Mouse (Mus musculus): ENCODE data around the gene Nat9. TPM values are rescaled to one million over a fixed set of nuclear protein-coding genes. Genes with fewer than 3 reads are reported as not detected.

Nat9 gene
- polyA plus RNA-seq, 1 experiment from 2014 or later: 20.0 TPM

DNA sequence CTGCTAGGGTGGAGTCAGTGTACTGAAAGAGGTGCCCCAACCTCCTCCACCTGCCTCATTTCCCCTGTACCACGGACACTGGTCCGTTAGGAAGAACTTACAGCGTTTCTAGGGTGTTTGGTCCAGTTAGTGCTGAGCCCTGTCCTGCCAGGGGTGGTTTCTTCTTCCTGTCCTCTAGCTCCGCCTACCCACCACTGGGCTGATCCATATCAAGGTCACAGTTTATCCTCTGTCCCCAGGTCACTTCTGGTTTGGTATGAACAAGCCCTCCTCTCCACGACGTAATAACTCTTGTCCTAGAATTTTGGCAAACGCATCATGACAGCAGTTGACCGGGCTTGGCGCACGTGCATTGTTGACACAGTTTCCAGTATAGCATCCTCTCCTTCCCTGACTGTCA lies 32.0 kb upstream of the Nat9 start:
- no peak for DNase-seq (ENCODE audit: low spot score)
- Histone ChIP-seq H3K36me3 (replicated peaks; ENCODE audit: control insufficient read depth, insufficient read depth) (no peaks in the 10 kb centered on the region), H3K9me3 (ENCODE audit: control insufficient read depth, low read length) (no peaks in the 10 kb centered on the region), H3K27me3 (ENCODE audit: control insufficient read depth, insufficient read depth, low read length) (no peaks in the 10 kb centered on the region), H3K27ac (no peak overlapping the region), H3K9ac (no peak overlapping the region), H3K4me3 (replicated peaks; ENCODE audit: low read length) (no peak overlapping the region), H3K4me1 (replicated peaks; ENCODE audit: control insufficient read depth, insufficient read depth, low read length) (peaks cover 27% of the 10 kb centered on the region), H3K4me2 (replicated peaks) (no peak overlapping the region)
- no peak for ATAC-seq (ENCODE audit: low FRiP score)
- 93% methylated on average over 10 of the region's 10 CpGs for WGBS

DNA sequence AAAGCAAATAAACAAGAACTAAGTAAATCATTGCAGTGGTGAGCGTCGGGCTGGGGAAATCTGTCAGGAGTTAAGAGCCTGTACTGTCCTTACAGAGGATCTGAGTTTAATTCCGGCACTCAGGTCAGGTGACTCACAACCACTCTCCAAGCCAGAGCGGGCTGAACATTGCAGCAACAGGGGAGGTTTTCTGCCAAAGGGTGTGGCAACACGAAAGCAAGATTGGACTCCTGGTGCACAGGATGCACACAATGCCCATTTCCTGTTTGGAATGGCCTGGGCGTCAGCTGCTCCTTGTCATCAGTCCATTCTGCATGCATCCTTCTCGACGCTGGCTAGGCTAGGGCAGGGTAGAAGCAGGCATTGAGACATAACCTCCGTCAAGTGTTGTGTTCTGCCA lies 31.6 kb upstream of the Nat9 start:
- H3K27ac ChIP-seq: no peak overlapping the region
- no peak overlapping the region for H3K4me3 ChIP-seq (replicated peaks; ENCODE audit: low read length)
- H3K27me3 ChIP-seq (ENCODE audit: control insufficient read depth, insufficient read depth, low read length): no peaks in the 10 kb centered on the region
- ATAC-seq (ENCODE audit: low FRiP score): no peak
- no peaks in the 10 kb centered on the region for H3K36me3 ChIP-seq (replicated peaks; ENCODE audit: control insufficient read depth, insufficient read depth)
- no peak overlapping the region for H3K4me2 ChIP-seq (replicated peaks)
- 83% methylated on average over 9 of the region's 9 CpGs for WGBS
- H3K9ac ChIP-seq: no peak overlapping the region
- H3K9me3 ChIP-seq (ENCODE audit: control insufficient read depth, low read length): no peaks in the 10 kb centered on the region
- H3K4me1 ChIP-seq (replicated peaks; ENCODE audit: control insufficient read depth, insufficient read depth, low read length): peaks cover 26% of the 10 kb centered on the region
- DNase-seq (ENCODE audit: low spot score): no peak

DNA sequence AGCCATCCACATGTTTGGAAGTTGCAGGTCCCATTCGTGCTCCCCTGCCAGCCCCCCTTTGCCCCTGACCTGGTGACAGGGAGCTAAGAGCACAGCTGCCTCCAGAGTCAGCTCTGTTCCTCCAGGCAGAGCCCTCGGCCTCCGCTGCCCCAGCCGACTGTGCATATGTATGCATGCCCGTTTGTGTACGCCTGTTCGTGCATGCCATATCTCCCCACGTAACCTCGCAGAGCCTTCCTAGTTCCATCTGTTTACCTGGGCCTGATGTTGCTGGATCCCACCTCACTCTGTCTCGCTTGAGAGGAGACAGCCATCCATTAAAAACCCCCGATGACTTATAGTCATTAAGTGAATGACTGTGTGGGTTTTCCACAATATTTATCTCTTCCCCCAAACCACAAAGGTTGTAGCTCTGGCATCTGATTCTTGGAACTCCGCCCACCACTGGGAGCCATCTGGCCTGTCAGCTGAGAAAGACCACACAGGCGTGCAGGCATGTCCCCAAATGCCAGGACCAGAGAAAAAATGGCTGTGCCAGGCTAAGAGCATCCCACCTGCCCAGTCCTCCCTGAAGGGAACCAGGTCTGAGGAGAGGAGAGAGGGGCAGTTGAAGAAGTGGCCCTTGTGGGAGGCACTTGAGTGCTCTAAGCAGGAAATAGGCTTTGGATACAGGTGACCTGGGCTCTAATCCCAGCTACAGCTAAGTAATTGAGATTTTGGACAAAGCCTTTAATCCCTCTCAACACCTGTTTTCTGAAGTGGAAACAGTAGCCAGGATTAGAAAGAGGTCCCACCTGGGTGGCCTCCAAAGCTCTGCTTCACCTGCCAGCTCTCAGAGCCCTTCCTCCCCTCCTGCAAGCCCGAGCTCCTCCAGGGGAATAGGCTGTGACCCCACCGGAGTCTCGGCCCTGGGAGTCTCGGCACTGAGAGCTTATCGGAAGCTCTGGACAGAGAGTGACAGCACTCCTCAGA lies 30.1 kb upstream of the Nat9 start:
- H3K36me3 ChIP-seq (replicated peaks; ENCODE audit: control insufficient read depth, insufficient read depth): no peaks in the 10 kb centered on the region
- H3K27me3 ChIP-seq (ENCODE audit: control insufficient read depth, insufficient read depth, low read length): no peaks in the 10 kb centered on the region
- no peak overlapping the region for H3K4me2 ChIP-seq (replicated peaks)
- peak overlapping the region; percentile 20; the same call in 1 of the 2 replicates for H3K27ac ChIP-seq
- H3K4me1 ChIP-seq (replicated peaks; ENCODE audit: control insufficient read depth, insufficient read depth, low read length): peaks cover 14% of the 10 kb centered on the region
- no peak overlapping the region for H3K4me3 ChIP-seq (replicated peaks; ENCODE audit: low read length)
- no peak overlapping the region for H3K9ac ChIP-seq
- WGBS: 54% methylated on average over 18 of the region's 18 CpGs
- DNase-seq (ENCODE audit: low spot score): peak; percentile 53
- no peaks in the 10 kb centered on the region for H3K9me3 ChIP-seq (ENCODE audit: control insufficient read depth, low read length)
- ATAC-seq (ENCODE audit: low FRiP score): 0 out of 2 replicates have a peak, but pooled peaks have one; percentile 38

DNA sequence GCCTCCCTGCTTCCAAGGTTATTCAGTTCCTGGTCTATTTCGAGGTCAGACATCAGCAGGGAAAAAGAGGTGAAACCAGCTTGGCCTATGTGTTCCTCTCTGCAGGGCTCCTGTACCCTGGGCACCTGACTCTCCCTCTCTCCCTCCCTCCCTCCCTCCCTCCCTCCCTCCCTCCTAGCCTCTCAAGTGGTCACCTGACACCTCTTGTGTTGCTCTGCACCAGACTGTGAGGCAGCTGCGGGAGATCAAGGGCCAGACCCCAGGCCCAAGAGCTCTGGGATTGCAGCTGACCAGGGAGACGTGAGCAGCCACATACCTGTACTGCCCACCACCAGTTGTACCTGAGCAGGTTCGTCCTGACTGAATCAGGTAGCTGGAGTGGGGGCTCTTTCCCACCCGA lies 27.5 kb upstream of the Nat9 start:
- Histone ChIP-seq H3K4me2 (replicated peaks) (no peak overlapping the region), H3K36me3 (replicated peaks; ENCODE audit: control insufficient read depth, insufficient read depth) (no peaks in the 10 kb centered on the region), H3K4me1 (replicated peaks; ENCODE audit: control insufficient read depth, insufficient read depth, low read length) (peaks cover 5% of the 10 kb centered on the region), H3K27ac (no peak overlapping the region), H3K9me3 (ENCODE audit: control insufficient read depth, low read length) (no peaks in the 10 kb centered on the region), H3K27me3 (ENCODE audit: control insufficient read depth, insufficient read depth, low read length) (no peaks in the 10 kb centered on the region), H3K9ac (no peak overlapping the region), H3K4me3 (replicated peaks; ENCODE audit: low read length) (no peak overlapping the region)
- no peak for DNase-seq (ENCODE audit: low spot score)
- ATAC-seq (ENCODE audit: low FRiP score): no peak
- 53% methylated on average over 5 of the region's 5 CpGs for WGBS

DNA sequence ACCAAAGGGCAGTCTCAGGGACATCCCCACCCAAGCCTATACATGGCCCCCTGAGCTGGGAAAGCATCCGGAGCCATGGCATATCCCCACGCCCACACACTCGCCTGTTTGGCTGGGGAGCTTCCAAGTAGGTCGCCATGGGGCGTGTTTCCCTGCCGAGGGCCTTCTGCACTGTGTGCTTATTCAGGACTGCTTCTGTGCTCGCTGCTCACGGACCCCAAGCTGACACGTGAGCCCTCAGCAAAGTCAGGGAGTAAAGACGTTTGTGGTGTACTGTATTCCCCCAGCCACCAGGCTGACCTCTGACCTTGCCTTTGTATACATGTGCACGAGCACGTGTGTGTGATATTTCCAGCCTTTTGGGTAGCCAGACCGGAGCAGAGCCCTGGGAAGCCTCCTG lies 24.5 kb upstream of the Nat9 start:
- H3K4me1 ChIP-seq (replicated peaks; ENCODE audit: control insufficient read depth, insufficient read depth, low read length): peaks cover 8% of the 10 kb centered on the region
- no peaks in the 10 kb centered on the region for H3K9me3 ChIP-seq (ENCODE audit: control insufficient read depth, low read length)
- H3K4me3 ChIP-seq (replicated peaks; ENCODE audit: low read length): no peak overlapping the region
- no peak overlapping the region for H3K4me2 ChIP-seq (replicated peaks)
- ATAC-seq (ENCODE audit: low FRiP score): no peak
- no peak overlapping the region for H3K9ac ChIP-seq
- no peak overlapping the region for H3K27ac ChIP-seq
- H3K36me3 ChIP-seq (replicated peaks; ENCODE audit: control insufficient read depth, insufficient read depth): peaks cover 27% of the 10 kb centered on the region
- WGBS: 52% methylated on average over 13 of the region's 13 CpGs
- DNase-seq (ENCODE audit: low spot score): no peak
- H3K27me3 ChIP-seq (ENCODE audit: control insufficient read depth, insufficient read depth, low read length): no peaks in the 10 kb centered on the region

DNA sequence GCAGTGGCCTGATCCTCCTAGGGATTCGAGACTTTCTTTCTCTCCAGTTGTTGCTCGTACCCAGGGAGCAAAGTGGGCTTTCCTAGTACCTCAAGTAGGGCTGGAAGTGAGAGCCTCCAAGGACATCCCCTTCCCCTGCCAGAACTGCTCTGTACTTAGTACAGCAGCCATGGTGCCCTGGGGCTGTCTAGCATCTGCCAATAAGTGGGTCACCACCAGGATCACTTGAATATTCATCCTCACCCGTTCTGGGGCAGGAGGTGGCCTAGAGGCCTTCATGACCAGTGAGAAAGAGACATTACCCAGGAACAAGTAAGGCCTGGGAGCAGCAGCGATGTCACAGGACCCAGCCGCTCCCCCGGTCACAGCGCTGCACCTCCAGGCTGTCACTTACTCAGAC lies 22.3 kb upstream of the Nat9 start:
- no peak overlapping the region for H3K27ac ChIP-seq
- no peak overlapping the region for H3K4me3 ChIP-seq (replicated peaks; ENCODE audit: low read length)
- ATAC-seq (ENCODE audit: low FRiP score) (no peak), DNase-seq (ENCODE audit: low spot score) (no peak)
- no peaks in the 10 kb centered on the region for H3K9me3 ChIP-seq (ENCODE audit: control insufficient read depth, low read length)
- no peak overlapping the region for H3K4me2 ChIP-seq (replicated peaks)
- WGBS: 74% methylated on average over 7 of the region's 7 CpGs
- no peaks in the 10 kb centered on the region for H3K27me3 ChIP-seq (ENCODE audit: control insufficient read depth, insufficient read depth, low read length)
- H3K4me1 ChIP-seq (replicated peaks; ENCODE audit: control insufficient read depth, insufficient read depth, low read length): 0 out of 2 replicates have a peak, but pooled peaks cover 10% of the 10 kb centered on the region
- peaks cover 46% of the 10 kb centered on the region for H3K36me3 ChIP-seq (replicated peaks; ENCODE audit: control insufficient read depth, insufficient read depth)
- H3K9ac ChIP-seq: no peak overlapping the region

DNA sequence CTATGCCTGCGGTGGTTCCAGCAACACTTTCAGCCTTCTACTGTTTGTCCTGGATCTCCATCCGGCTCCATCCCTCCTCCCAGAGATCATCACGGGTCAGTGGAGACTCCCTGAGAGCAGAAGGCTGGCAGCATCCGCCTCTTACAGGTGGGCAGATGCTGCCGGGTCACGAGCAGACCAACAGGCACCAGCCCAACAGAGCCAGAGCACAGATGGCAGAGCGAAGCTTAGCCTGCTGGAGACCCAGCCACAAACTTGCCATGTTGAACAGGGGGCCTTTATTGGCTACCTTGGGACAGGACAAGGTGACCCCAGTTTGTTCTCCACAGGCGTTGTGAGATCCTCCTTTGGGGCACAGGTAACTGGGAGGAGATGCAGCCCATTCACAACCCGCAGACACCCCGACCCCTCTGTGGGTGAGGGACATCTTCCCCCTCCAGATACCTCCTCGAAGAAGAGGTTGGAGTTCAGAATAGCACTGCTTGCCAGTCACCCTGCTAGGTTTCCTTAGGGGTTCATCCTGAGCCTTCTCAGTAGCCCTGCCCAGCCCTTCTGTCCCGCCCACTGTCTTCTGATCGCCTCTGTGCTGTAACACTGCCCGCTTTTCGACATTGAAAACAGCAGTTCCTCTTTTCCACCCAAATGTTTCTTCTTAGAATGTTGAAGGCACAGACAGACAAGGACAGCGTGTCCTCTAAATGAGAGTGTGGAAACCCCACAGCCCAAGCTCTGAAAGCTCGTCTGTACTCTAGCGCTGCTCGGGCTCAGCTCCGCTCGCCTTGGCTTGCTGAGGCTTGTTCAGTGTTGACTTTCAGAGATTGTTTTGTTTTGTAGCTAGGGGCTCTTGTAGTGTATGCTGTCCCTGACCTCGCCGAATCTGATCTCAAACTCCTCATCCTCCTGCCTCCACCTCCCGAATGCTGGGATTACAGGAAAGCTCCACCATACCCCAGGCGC lies 21.4 kb upstream of the Nat9 start:
- WGBS: 78% methylated on average over 25 of the region's 25 CpGs
- Histone ChIP-seq H3K9me3 (ENCODE audit: control insufficient read depth, low read length) (no peaks in the 10 kb centered on the region), H3K4me2 (replicated peaks) (no peak overlapping the region), H3K9ac (no peak overlapping the region), H3K27ac (no peak overlapping the region), H3K4me1 (replicated peaks; ENCODE audit: control insufficient read depth, insufficient read depth, low read length) (0 out of 2 replicates have a peak, but pooled peaks cover 10% of the 10 kb centered on the region), H3K4me3 (replicated peaks; ENCODE audit: low read length) (no peak overlapping the region), H3K36me3 (replicated peaks; ENCODE audit: control insufficient read depth, insufficient read depth) (peaks cover 48% of the 10 kb centered on the region), H3K27me3 (ENCODE audit: control insufficient read depth, insufficient read depth, low read length) (no peaks in the 10 kb centered on the region)
- DNase-seq (ENCODE audit: low spot score) (no peak), ATAC-seq (ENCODE audit: low FRiP score) (no peak)

DNA sequence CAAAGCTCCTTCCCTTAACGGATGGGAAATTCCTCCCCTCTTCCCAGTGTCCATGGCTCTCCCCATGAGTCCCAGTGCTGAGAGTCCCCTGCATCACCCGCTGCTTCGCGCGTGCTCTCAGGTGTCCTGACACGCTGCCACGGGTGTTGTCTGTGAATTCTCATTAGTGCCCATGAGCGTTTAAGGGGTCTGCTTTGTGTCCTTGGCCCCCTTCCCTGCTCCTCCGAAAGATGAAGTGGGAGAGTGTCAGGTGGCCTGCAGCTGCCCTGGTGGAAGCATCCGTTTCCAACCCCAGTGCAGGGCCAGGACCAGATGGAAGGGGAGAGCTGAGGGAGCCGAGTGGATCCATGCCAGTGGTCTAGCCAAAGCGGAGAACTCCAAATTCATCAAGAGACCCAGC lies 20.5 kb upstream of the Nat9 start:
- H3K9me3 ChIP-seq (ENCODE audit: control insufficient read depth, low read length): no peaks in the 10 kb centered on the region
- H3K27ac ChIP-seq: no peak overlapping the region
- H3K4me1 ChIP-seq (replicated peaks; ENCODE audit: control insufficient read depth, insufficient read depth, low read length): 0 out of 2 replicates have a peak, but pooled peaks cover 10% of the 10 kb centered on the region
- ATAC-seq (ENCODE audit: low FRiP score): no peak
- WGBS: 63% methylated on average over 12 of the region's 12 CpGs
- H3K27me3 ChIP-seq (ENCODE audit: control insufficient read depth, insufficient read depth, low read length): no peaks in the 10 kb centered on the region
- H3K9ac ChIP-seq: no peak overlapping the region
- no peak overlapping the region for H3K4me3 ChIP-seq (replicated peaks; ENCODE audit: low read length)
- no peak overlapping the region for H3K4me2 ChIP-seq (replicated peaks)
- peaks cover 54% of the 10 kb centered on the region for H3K36me3 ChIP-seq (replicated peaks; ENCODE audit: control insufficient read depth, insufficient read depth)
- DNase-seq (ENCODE audit: low spot score): no peak

DNA sequence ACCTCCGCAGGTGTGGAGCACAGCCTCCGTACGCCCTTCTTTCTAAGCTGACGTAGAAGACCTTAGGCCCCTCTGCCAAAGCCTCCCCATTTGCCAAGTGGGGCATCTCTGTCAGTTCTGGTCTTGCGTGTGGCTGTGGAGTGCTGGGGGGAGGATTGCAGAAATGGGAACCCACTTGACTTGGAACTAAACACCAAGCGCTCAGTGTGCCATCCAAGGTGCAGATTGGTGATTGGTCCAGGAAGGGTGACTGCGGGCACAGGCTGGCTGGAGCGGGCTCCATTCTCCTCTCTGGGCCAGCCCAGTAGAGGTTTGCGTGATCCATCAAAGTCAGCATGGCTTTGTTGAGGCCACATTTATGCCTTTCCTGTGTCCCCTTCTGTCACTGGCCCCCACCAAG lies 15.1 kb upstream of the Nat9 start:
- Histone ChIP-seq H3K27ac (no peak overlapping the region), H3K36me3 (replicated peaks; ENCODE audit: control insufficient read depth, insufficient read depth) (peaks cover 59% of the 10 kb centered on the region), H3K9ac (no peak overlapping the region), H3K4me2 (replicated peaks) (no peak overlapping the region), H3K4me3 (replicated peaks; ENCODE audit: low read length) (no peak overlapping the region), H3K27me3 (ENCODE audit: control insufficient read depth, insufficient read depth, low read length) (no peaks in the 10 kb centered on the region), H3K9me3 (ENCODE audit: control insufficient read depth, low read length) (no peaks in the 10 kb centered on the region), H3K4me1 (replicated peaks; ENCODE audit: control insufficient read depth, insufficient read depth, low read length) (0 out of 2 replicates have a peak, but pooled peaks cover 5% of the 10 kb centered on the region)
- no peak for ATAC-seq (ENCODE audit: low FRiP score)
- WGBS: 86% methylated on average over 9 of the region's 9 CpGs
- DNase-seq (ENCODE audit: low spot score): no peak
